Mouse (Mus musculus) stomach, postnatal 0 days (tissue): ENCODE results near the gene Cd3eap.

Experiments
- CTCF ChIP-seq: IDR thresholded peaks from 2 replicates; pipeline ENCODE4 v1.5.1; 2016; ENCODE audit warnings: antibody characterized with exemption, low read depth, mild to moderate bottlenecking, moderate library complexity
- EP300 ChIP-seq: optimal IDR thresholded peaks from 2 replicates; pipeline ENCODE3; 2016; ENCODE audit warnings: antibody characterized with exemption

DNA sequence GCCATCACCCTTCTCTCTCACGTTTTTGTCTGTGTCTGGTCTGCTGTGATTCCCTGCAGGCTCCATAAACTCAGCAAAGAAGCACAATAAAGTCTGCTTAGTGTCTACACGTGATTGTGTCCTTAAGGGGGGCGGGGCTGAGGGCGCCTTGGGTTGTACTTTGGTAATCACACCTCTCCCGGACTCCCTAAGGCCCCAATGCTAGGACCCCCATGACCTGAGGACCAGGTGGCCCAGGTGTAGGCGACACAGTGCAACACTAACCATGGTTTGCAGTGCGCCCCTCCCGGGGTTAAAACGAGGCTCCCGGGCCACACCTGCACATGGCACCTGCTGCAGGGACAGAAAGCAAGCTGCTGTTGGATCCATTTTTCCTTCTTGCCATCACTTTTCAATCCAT lies 18.0 kb downstream of the Cd3eap start:
- TF ChIP-seq CTCF, result no peak
- no peak for TF ChIP-seq EP300
